Mouse (Mus musculus): ENCODE data around the gene Elmsan1.

Elmsan1 gene

GRCm38 (mm10) chr12:84151911-84152310, 66.8 kb downstream of the Elmsan1 start:
- DNase-seq (ENCODE audit: low spot score in 2 of 2), result no peak

GRCm38 (mm10) chr12:84150976-84151375, 67.7 kb downstream of the Elmsan1 start:
- DNase-seq (ENCODE audit: low spot score in 2 of 2), result no peak

- DNase-seq (ENCODE audit: low spot score in 2 of 2), result no peak
Measured at GRCm38 (mm10) chr12:84149971-84150370, 68.7 kb downstream of the Elmsan1 start.

GRCm38 (mm10) chr12:84148622-84149012, 70.1 kb downstream of the Elmsan1 start:
- DNase-seq (ENCODE audit: low spot score in 2 of 2), result no peak

- peak; percentile 75 to 77 for DNase-seq (ENCODE audit: low spot score in 2 of 2)
Measured at GRCm38 (mm10) chr12:84147954-84148621, 70.6 kb downstream of the Elmsan1 start, which contains the start of gene Pnma1. Gene Pnma1 (minus strand): TSS chr12:84148489.

- DNase-seq (ENCODE audit: low spot score in 2 of 2), result no peak
Measured at GRCm38 (mm10) chr12:84142281-84143050, 76.2 kb downstream of the Elmsan1 start.

GRCm38 (mm10) chr12:84141271-84141670, 77.4 kb downstream of the Elmsan1 start:
- no peak for DNase-seq (ENCODE audit: low spot score in 2 of 2)

GRCm38 (mm10) chr12:84140135-84140534, 78.5 kb downstream of the Elmsan1 start:
- DNase-seq (ENCODE audit: low spot score in 2 of 2), result no peak

- DNase-seq (ENCODE audit: low spot score in 2 of 2), result no peak
Measured at GRCm38 (mm10) chr12:84137131-84137530, 81.5 kb downstream of the Elmsan1 start.

GRCm38 (mm10) chr12:84132265-84132664, 86.4 kb downstream of the Elmsan1 start:
- no peak for DNase-seq (ENCODE audit: low spot score in 2 of 2)

GRCm38 (mm10) chr12:84129931-84130330, 88.8 kb downstream of the Elmsan1 start:
- no peak for DNase-seq (ENCODE audit: low spot score in 2 of 2)

GRCm38 (mm10) chr12:84128576-84128975, 90.1 kb downstream of the Elmsan1 start:
- no peak for DNase-seq (ENCODE audit: low spot score in 2 of 2)

GRCm38 (mm10) chr12:84126899-84127298, 91.8 kb downstream of the Elmsan1 start:
- DNase-seq (ENCODE audit: low spot score in 2 of 2), result no peak

- DNase-seq (ENCODE audit: low spot score in 2 of 2), result no peak
Measured at GRCm38 (mm10) chr12:84125892-84126291, 92.8 kb downstream of the Elmsan1 start.

GRCm38 (mm10) chr12:84119584-84119983, 99.1 kb downstream of the Elmsan1 start:
- DNase-seq (ENCODE audit: low spot score in 2 of 2), result no peak

- DNase-seq (ENCODE audit: low spot score in 2 of 2), result peak; percentile 77 to 78
Measured at GRCm38 (mm10) chr12:84114153-84114994, 104.3 kb downstream of the Elmsan1 start, which contains the start of gene Dnal1. Gene Dnal1 (plus strand): TSS chr12:84114366.

GRCm38 (mm10) chr12:84113676-84114075, 105.0 kb downstream of the Elmsan1 start:
- no peak for DNase-seq (ENCODE audit: low spot score in 2 of 2)

- DNase-seq (ENCODE audit: low spot score in 2 of 2), result no peak
Measured at GRCm38 (mm10) chr12:84110814-84111213, 107.9 kb downstream of the Elmsan1 start.

GRCm38 (mm10) chr12:84109924-84110323, 108.8 kb downstream of the Elmsan1 start:
- DNase-seq (ENCODE audit: low spot score in 2 of 2), result no peak

GRCm38 (mm10) chr12:84107692-84108091, 111.0 kb downstream of the Elmsan1 start:
- DNase-seq (ENCODE audit: low spot score in 2 of 2), result no peak

- DNase-seq (ENCODE audit: low spot score in 2 of 2), result no peak
Measured at GRCm38 (mm10) chr12:84107012-84107411, 111.7 kb downstream of the Elmsan1 start.

- DNase-seq (ENCODE audit: low spot score in 2 of 2), result no peak
Measured at GRCm38 (mm10) chr12:84101493-84101845, 117.2 kb downstream of the Elmsan1 start.

Measured in frontal cortex, postnatal 14 days (tissue).